Comparison of ENCODE assay signal across 8 mouse cellular contexts in genomic region chr17:56510473-56510969, GRCm38 (mm10). TPM values are rescaled to one million over a fixed set of nuclear protein-coding genes. Genes with fewer than 3 reads are reported as not detected.
A peak's percentile ranks its signal among the peaks of the same experiment; 100 is the strongest.
DNase-seq lines count a peak whose midpoint lies in the region; ATAC-seq and TF ChIP-seq lines count a peak whose summit lies in the region.

No protein-coding gene starts in this region.

- intact Hi-C loops in gastrocnemius, postnatal 14 days (cut with DNase I; ENCODE audit: low total_unique reads): no loop called here

- H3K4me3 ChIP-seq in testis, adult 2 months (ENCODE audit: control insufficient read depth, low read depth, low read length): peak overlapping the region; percentile 85
- peak overlapping the region; percentile 18; the same call in 1 of the 2 replicates for H3K4me3 ChIP-seq in intestine, postnatal 0 days (ENCODE audit: low read depth, low read length)

- H3K9me3 ChIP-seq in intestine, postnatal 0 days (ENCODE audit: control insufficient read depth): no peaks in the 10 kb centered on the region

- no peak for ATAC-seq in intestine, postnatal 0 days

- TF ChIP-seq CTCF in testis, adult 2 months (IDR thresholded peaks at IDR 0.05; ENCODE audit: control insufficient read depth, insufficient read depth, insufficient replicate concordance, low read depth, low read length): no peak
- no peak for TF ChIP-seq CTCF in intestine, postnatal 0 days (IDR thresholded peaks at IDR 0.05; ENCODE audit: low read depth)

- TF ChIP-seq POLR2A in testis, adult 2 months (IDR thresholded peaks at IDR 0.05; ENCODE audit: control insufficient read depth, low read depth, low read length): no peak

- peak overlapping the region; percentile 48; the same call in 1 of the 2 replicates for H3K4me2 ChIP-seq in intestine, postnatal 0 days (replicated peaks; ENCODE audit: low read depth)

- WGBS in intestine, postnatal 0 days: 27% methylated on average over 27 of the region's 27 CpGs

- peaks cover 5% of the 10 kb centered on the region; the same call in 1 of the 2 replicates for H3K27me3 ChIP-seq in testis, adult 2 months (ENCODE audit: control insufficient read depth, insufficient read depth, low read length)
- peaks cover 37% of the 10 kb centered on the region for H3K27me3 ChIP-seq in intestine, postnatal 0 days (replicated peaks; ENCODE audit: control insufficient read depth, insufficient read depth, low read length)

- no peak overlapping the region for H3K27ac ChIP-seq in testis, adult 2 months (ENCODE audit: control insufficient read depth, insufficient read depth, low read depth, low read length)
- H3K27ac ChIP-seq in intestine, postnatal 0 days (ENCODE audit: low read depth, low read length): no peak overlapping the region

- DNase-seq in gastrocnemius, postnatal 14 days: peak; percentile 43
- DNase-seq in gastrocnemius, postnatal 25 days: no peak
- no peak for DNase-seq in testis, postnatal 14 days (ENCODE audit: low spot score)
- DNase-seq in right cerebral cortex, postnatal 4 days: peak; percentile 57
- DNase-seq in MN1 (ENCODE audit: low spot score): no peak
- no peak for DNase-seq in gastrocnemius, adult 8-10 months (ENCODE audit: low spot score in 2 of 2)

- H3K4me1 ChIP-seq in testis, adult 2 months (ENCODE audit: control insufficient read depth, insufficient read depth, low read length): peaks cover 27% of the 10 kb centered on the region
- no peaks in the 10 kb centered on the region for H3K4me1 ChIP-seq in intestine, postnatal 0 days (replicated peaks; ENCODE audit: control insufficient read depth, insufficient read depth, low read length)

- no peaks in the 10 kb centered on the region for H3K36me3 ChIP-seq in testis, adult 2 months (ENCODE audit: control insufficient read depth, insufficient read depth, low read length)
- H3K36me3 ChIP-seq in intestine, postnatal 0 days (ENCODE audit: control insufficient read depth, insufficient read depth): no peaks in the 10 kb centered on the region

- no peak overlapping the region for H3K9ac ChIP-seq in intestine, postnatal 0 days (ENCODE audit: low read depth, low read length)

RNA-seq across cellular contexts. Expression of gene Znrf4, which starts 1.7 kb away (rescaled TPM):
- total RNA-seq in gastrocnemius, postnatal 14 days (2021): not detected
- not detected for total RNA-seq in gastrocnemius, postnatal 25 days (2021)
- polyA plus RNA-seq in testis, adult 2 months (2012; rRNA removed): 1,198 and 1,268 TPM in 2 replicates
- polyA plus RNA-seq in intestine, postnatal 0 days (2015; fragmentation: Nextera tagmentation; extraction: Ambion mirVana): not detected in 2 replicates
- not detected for total RNA-seq in gastrocnemius, adult 8-10 months (2022)

RNA-seq across cellular contexts. Expression of gene Ptprs, which starts 34.2 kb away (rescaled TPM):
- total RNA-seq in gastrocnemius, postnatal 14 days (2021): 10 to 100 TPM; 38.2 to 44.4 TPM
- total RNA-seq in gastrocnemius, postnatal 25 days (2021): 10 to 100 TPM; 37.7 to 39.6 TPM
- 63.4 and 68.8 TPM in 2 replicates for polyA plus RNA-seq in testis, adult 2 months (2012; rRNA removed)
- 15.2 and 15.7 TPM in 2 replicates for polyA plus RNA-seq in intestine, postnatal 0 days (2015; fragmentation: Nextera tagmentation; extraction: Ambion mirVana)
- 10 to 100 TPM; 25.5 to 38.3 (median 30.6) TPM for total RNA-seq in gastrocnemius, adult 8-10 months (2022)

RNA-seq across cellular contexts. Expression of gene Gm20219, which starts 43.7 kb away (rescaled TPM):
- total RNA-seq in gastrocnemius, postnatal 14 days (2021): under 1 TPM; 0.27 to 0.42 TPM
- under 1 TPM; 0.43 to 0.78 TPM for total RNA-seq in gastrocnemius, postnatal 25 days (2021)
- polyA plus RNA-seq in testis, adult 2 months (2012; rRNA removed): 2.0 and 2.3 TPM in 2 replicates
- not detected in 2 replicates for polyA plus RNA-seq in intestine, postnatal 0 days (2015; fragmentation: Nextera tagmentation; extraction: Ambion mirVana)
- total RNA-seq in gastrocnemius, adult 8-10 months (2022): under 1 TPM; 0.31 to 0.83 (median 0.40) TPM

Comparison
In these comparisons a context has a peak if more than half of its experiments do, and no peak if none do; other contexts are left out.
1. DNase-seq: peak in gastrocnemius, postnatal 14 days (single experiment) and right cerebral cortex, postnatal 4 days (single experiment); none in gastrocnemius, postnatal 25 days (single experiment), testis, postnatal 14 days (single experiment), MN1 (single experiment) and gastrocnemius, adult 8-10 months (0 of 2).